Mouse (Mus musculus) MEL (cell line): ENCODE measurements around the gene Impdh2. TPM values are rescaled to one million over a fixed set of nuclear protein-coding genes. Genes with fewer than 3 reads are reported as not detected.

Experiments
- DNase-seq: peaks from one replicate; pipeline ENCODE4 v3.0.0; 2011; ENCODE audit warnings: low read depth, low spot score
- H3K27ac ChIP-seq: 2 replicates; pipeline ENCODE4 v1.5.1; 2012; ENCODE audit warnings: low read depth, mild to moderate bottlenecking, control low read depth, low read length, moderate library complexity; ENCODE audit not compliant: control insufficient read depth
- H3K27me3 ChIP-seq, 2 experiments: fragments of 150-350 bp in 1 of 2; sonication (generic) in 1 of 2; 2 replicates each; pipeline ENCODE4 v1.6.1; 2012; ENCODE audit warnings: low read length in 2 of 2, mild to moderate bottlenecking in 2 of 2, improper control_type of control experiment in 1 of 2, moderate library complexity in 1 of 2; ENCODE audit not compliant: insufficient read depth in 2 of 2, control insufficient read depth in 1 of 2
- H3K36me3 ChIP-seq, 2 experiments: 2 replicates each; pipeline ENCODE4 v1.6.1; 2012 to 2014; ENCODE audit warnings: low read length in 2 of 2, improper control_type of control experiment in 1 of 2, inconsistent platforms in 1 of 2, mild to moderate bottlenecking in 1 of 2; ENCODE audit not compliant: insufficient read depth in 2 of 2, control insufficient read depth in 1 of 2
- H3K4me1 ChIP-seq, 2 experiments: fragments of 150-350 bp in 1 of 2; sonication (generic) in 1 of 2; 2 replicates each; pipeline ENCODE4 v1.6.1; 2012; ENCODE audit warnings: low read length in 2 of 2, improper control_type of control experiment in 1 of 2, mild to moderate bottlenecking in 1 of 2; ENCODE audit not compliant: insufficient read depth in 2 of 2, control insufficient read depth in 1 of 2
- H3K4me3 ChIP-seq, 2 experiments: fragments of 150-350 bp in 1 of 2; sonication (generic) in 1 of 2; 2 replicates each; pipeline ENCODE4 v1.5.1; 2012; ENCODE audit warnings: low read depth in 2 of 2, low read length in 2 of 2, mild to moderate bottlenecking in 2 of 2, moderate library complexity in 2 of 2, control low read depth in 1 of 2, improper control_type of control experiment in 1 of 2; ENCODE audit not compliant: control insufficient read depth in 1 of 2, insufficient read depth in 1 of 2
- H3K79me2 ChIP-seq: 2 replicates; pipeline ENCODE4 v1.6.1; 2012; ENCODE audit warnings: mild to moderate bottlenecking, low read length, moderate library complexity; ENCODE audit not compliant: control insufficient read depth, poor library complexity, insufficient read depth
- H3K9ac ChIP-seq: 2 replicates; pipeline ENCODE4 v1.6.1; 2012; ENCODE audit warnings: low read depth, mild to moderate bottlenecking, control low read depth, low read length, moderate library complexity; ENCODE audit not compliant: control insufficient read depth, poor library complexity, severe bottlenecking
- H3K9me3 ChIP-seq: fragments of 150-350 bp; sonication (generic); replicated peaks from 2 replicates; pipeline ENCODE4 v1.6.1; 2012; ENCODE audit warnings: mild to moderate bottlenecking, low read length, improper control_type of control experiment, moderate library complexity; ENCODE audit not compliant: insufficient read depth
- BHLHE40 ChIP-seq: IDR thresholded peaks from 2 replicates; pipeline ENCODE4 v1.6.1; 2012; ENCODE audit warnings: low read depth, mild to moderate bottlenecking, inconsistent platforms, low read length, improper control_type of control experiment, borderline replicate concordance
- CHD1 ChIP-seq: IDR thresholded peaks from 2 replicates; pipeline ENCODE4 v1.6.1; 2012; ENCODE audit warnings: low read depth, mild to moderate bottlenecking, inconsistent platforms, low read length, improper control_type of control experiment
- CHD2 ChIP-seq: IDR thresholded peaks from 2 replicates; pipeline ENCODE4 v1.6.1; 2011; ENCODE audit warnings: low read length, improper control_type of control experiment
- CTCF ChIP-seq, 3 experiments: IDR thresholded peaks in 2 of 3; conservative IDR thresholded peaks in 1 of 3; 2 replicates each; pipeline ENCODE4 v1.5.1; 2011 to 2012; ENCODE audit warnings: low read length in 3 of 3, low read depth in 2 of 3, mild to moderate bottlenecking in 2 of 3, improper control_type of control experiment in 1 of 3, inconsistent platforms in 1 of 3, mixed read lengths in 1 of 3, moderate library complexity in 1 of 3; ENCODE audit not compliant: control insufficient read depth in 1 of 3, insufficient read depth in 1 of 3, poor library complexity in 1 of 3, severe bottlenecking in 1 of 3
- E2F4 ChIP-seq: IDR thresholded peaks from 2 replicates; pipeline ENCODE4 v1.6.1; 2011; ENCODE audit warnings: low read depth, low read length, improper control_type of control experiment, borderline replicate concordance
- ELF1 ChIP-seq: IDR thresholded peaks from 2 replicates; pipeline ENCODE4 v1.6.1; 2014; ENCODE audit warnings: low read depth, mild to moderate bottlenecking, inconsistent platforms, low read length, improper control_type of control experiment, moderate library complexity
- EP300 ChIP-seq, 2 experiments: IDR thresholded peaks; 2 replicates each; pipeline ENCODE4 v1.6.1; 2011; ENCODE audit warnings: improper control_type of control experiment in 2 of 2, low read length in 2 of 2, low read depth in 1 of 2, mild to moderate bottlenecking in 1 of 2
- ETS1 ChIP-seq: IDR thresholded peaks from 2 replicates; pipeline ENCODE4 v1.6.1; 2012; ENCODE audit warnings: low read depth, mild to moderate bottlenecking, inconsistent platforms, low read length, improper control_type of control experiment, moderate library complexity
- GABPA ChIP-seq: IDR thresholded peaks from 2 replicates; pipeline ENCODE4 v1.6.1; 2012; ENCODE audit warnings: low read depth, mild to moderate bottlenecking, inconsistent platforms, low read length, improper control_type of control experiment, moderate library complexity
- GATA1 ChIP-seq: IDR thresholded peaks from 2 replicates; pipeline ENCODE4 v1.6.1; 2011; ENCODE audit warnings: low read depth, low read length, improper control_type of control experiment
- HCFC1 ChIP-seq: IDR thresholded peaks from 2 replicates; pipeline ENCODE4 v1.6.1; 2012; ENCODE audit warnings: low read depth, mild to moderate bottlenecking, inconsistent platforms, low read length, improper control_type of control experiment, moderate library complexity
- JUND ChIP-seq: IDR thresholded peaks from 2 replicates; pipeline ENCODE4 v1.6.1; 2011; ENCODE audit warnings: low read depth, mild to moderate bottlenecking, improper control_type of control experiment, low read length
- KAT2A ChIP-seq: conservative IDR thresholded peaks from 2 replicates; pipeline ENCODE4 v1.6.1; 2012; ENCODE audit warnings: low read depth, low read length, improper control_type of control experiment, inconsistent platforms
- MAFK ChIP-seq: IDR thresholded peaks from 2 replicates; pipeline ENCODE4 v1.6.1; 2011; ENCODE audit warnings: low read depth, mild to moderate bottlenecking, low read length, improper control_type of control experiment, borderline replicate concordance
- MAX ChIP-seq: IDR thresholded peaks from 2 replicates; pipeline ENCODE4 v1.6.1; 2011; ENCODE audit warnings: low read length, improper control_type of control experiment
- MAZ ChIP-seq: IDR thresholded peaks from 2 replicates; pipeline ENCODE4 v1.6.1; 2012; ENCODE audit warnings: low read depth, mild to moderate bottlenecking, inconsistent platforms, low read length, improper control_type of control experiment
- MXI1 ChIP-seq: IDR thresholded peaks from 2 replicates; pipeline ENCODE4 v1.6.1; 2011; ENCODE audit warnings: mild to moderate bottlenecking, low read depth, low read length, improper control_type of control experiment
- MYC ChIP-seq: IDR thresholded peaks from 2 replicates; pipeline ENCODE4 v1.6.1; 2011; ENCODE audit warnings: low read depth, mild to moderate bottlenecking, low read length, improper control_type of control experiment, moderate library complexity
- NELFE ChIP-seq: IDR thresholded peaks from 2 replicates; pipeline ENCODE4 v1.6.1; 2011; ENCODE audit warnings: low read depth, low read length, improper control_type of control experiment
- NRF1 ChIP-seq: IDR thresholded peaks from 2 replicates; pipeline ENCODE4 v1.6.1; 2014; ENCODE audit warnings: low read depth, mild to moderate bottlenecking, inconsistent platforms, low read length, improper control_type of control experiment, moderate library complexity; ENCODE audit not compliant: poor library complexity, insufficient read depth, severe bottlenecking
- POLR2A ChIP-seq, 2 experiments: IDR thresholded peaks; 2 replicates each; pipeline ENCODE4 v1.6.1; 2011 to 2012; ENCODE audit warnings: low read length in 2 of 2, mild to moderate bottlenecking in 2 of 2, control low read depth in 1 of 2, improper control_type of control experiment in 1 of 2, low read depth in 1 of 2, moderate library complexity in 1 of 2; ENCODE audit not compliant: control insufficient read depth in 1 of 2, insufficient read depth in 1 of 2, poor library complexity in 1 of 2
- POLR2AphosphoS2 ChIP-seq: IDR thresholded peaks from 2 replicates; pipeline ENCODE4 v1.6.1; 2011; ENCODE audit warnings: low read length, improper control_type of control experiment
- POLR2AphosphoS5 ChIP-seq: IDR thresholded peaks from 2 replicates; pipeline ENCODE4 v1.6.1; 2012; ENCODE audit warnings: low read depth, borderline replicate concordance, mild to moderate bottlenecking, inconsistent platforms, low read length, moderate library complexity, mixed read lengths
- RAD21 ChIP-seq: IDR thresholded peaks from 2 replicates; pipeline ENCODE4 v1.6.1; 2011; ENCODE audit warnings: mild to moderate bottlenecking, low read depth, low read length, improper control_type of control experiment
- SIN3A ChIP-seq: IDR thresholded peaks from 2 replicates; pipeline ENCODE4 v1.6.1; 2012; ENCODE audit warnings: low read length, improper control_type of control experiment, inconsistent platforms
- SMC3 ChIP-seq: IDR thresholded peaks from 2 replicates; pipeline ENCODE4 v1.6.1; 2011; ENCODE audit warnings: low read depth, low read length, improper control_type of control experiment
- TAL1 ChIP-seq: IDR thresholded peaks from 2 replicates; pipeline ENCODE4 v1.6.1; 2012; ENCODE audit warnings: mild to moderate bottlenecking, inconsistent platforms, low read length, moderate library complexity, mixed read lengths
- TBP ChIP-seq: IDR thresholded peaks from 2 replicates; pipeline ENCODE4 v1.8.0; 2011; ENCODE audit warnings: low read depth, low read length, improper control_type of control experiment
- TCF12 ChIP-seq: IDR thresholded peaks from 2 replicates; pipeline ENCODE4 v1.6.1; 2014; ENCODE audit warnings: low read depth, mild to moderate bottlenecking, inconsistent platforms, low read length, improper control_type of control experiment, moderate library complexity
- UBTF ChIP-seq: IDR thresholded peaks from 2 replicates; pipeline ENCODE4 v1.6.1; 2012; ENCODE audit warnings: low read depth, mild to moderate bottlenecking, inconsistent platforms, low read length, improper control_type of control experiment, moderate library complexity, borderline replicate concordance; ENCODE audit not compliant: insufficient read depth
- USF1 ChIP-seq: IDR thresholded peaks from 2 replicates; pipeline ENCODE4 v1.6.1; 2014; ENCODE audit warnings: low read depth, mild to moderate bottlenecking, inconsistent platforms, low read length, improper control_type of control experiment, moderate library complexity
- USF2 ChIP-seq, 2 experiments: IDR thresholded peaks; 2 replicates each; pipeline ENCODE4 v1.6.1; 2011 to 2012; ENCODE audit warnings: improper control_type of control experiment in 2 of 2, low read length in 2 of 2, borderline replicate concordance in 1 of 2, inconsistent platforms in 1 of 2, low read depth in 1 of 2, mild to moderate bottlenecking in 1 of 2; ENCODE audit not compliant: insufficient read depth in 1 of 2
- ZC3H11A ChIP-seq: IDR thresholded peaks from 2 replicates; pipeline ENCODE4 v1.6.1; 2012; ENCODE audit warnings: low read depth, mild to moderate bottlenecking, inconsistent platforms, low read length, improper control_type of control experiment
- ZKSCAN1 ChIP-seq: IDR thresholded peaks from 2 replicates; pipeline ENCODE4 v1.6.1; 2012; ENCODE audit warnings: low read depth, mild to moderate bottlenecking, inconsistent platforms, low read length, improper control_type of control experiment, moderate library complexity
- ZMIZ1 ChIP-seq: IDR thresholded peaks from 2 replicates; pipeline ENCODE4 v1.6.1; 2012; ENCODE audit warnings: low read depth, mild to moderate bottlenecking, inconsistent platforms, low read length, improper control_type of control experiment, moderate library complexity
- ZNF384 ChIP-seq: IDR thresholded peaks from 2 replicates; pipeline ENCODE4 v1.6.1; 2012; ENCODE audit warnings: low read depth, mild to moderate bottlenecking, inconsistent platforms, low read length, improper control_type of control experiment
- polyA plus RNA-seq, 2 experiments: library from polyadenylated mRNA; stranded (reverse) in 1 of 2; unstranded in 1 of 2; fragments of >175 nt in 1 of 2; fragments of >200 nt in 1 of 2; gene quantifications; 2 replicates each; pipeline versions ENCODE4 v1.2.1 to v1.2.4; 2012; ENCODE audit warnings: low replicate concordance in 2 of 2, low read depth in 1 of 2; ENCODE audit not compliant: insufficient read length in 2 of 2, insufficient read depth in 1 of 2, missing spikeins in 1 of 2
- total RNA-seq: library from RNA; depleted of rRNA; stranded (reverse); fragments of 300-350 nt; gene quantifications from 2 replicates; pipeline ENCODE4 v1.2.3, GENCODE M21; 2012; rRNA removed

Gene Impdh2
- total RNA-seq (488 and 550 TPM in 2 replicates), polyA plus RNA-seq (100 to 1,000 TPM in 1 of 2 experiments, not detected in 1; 519 TPM)

DNA sequence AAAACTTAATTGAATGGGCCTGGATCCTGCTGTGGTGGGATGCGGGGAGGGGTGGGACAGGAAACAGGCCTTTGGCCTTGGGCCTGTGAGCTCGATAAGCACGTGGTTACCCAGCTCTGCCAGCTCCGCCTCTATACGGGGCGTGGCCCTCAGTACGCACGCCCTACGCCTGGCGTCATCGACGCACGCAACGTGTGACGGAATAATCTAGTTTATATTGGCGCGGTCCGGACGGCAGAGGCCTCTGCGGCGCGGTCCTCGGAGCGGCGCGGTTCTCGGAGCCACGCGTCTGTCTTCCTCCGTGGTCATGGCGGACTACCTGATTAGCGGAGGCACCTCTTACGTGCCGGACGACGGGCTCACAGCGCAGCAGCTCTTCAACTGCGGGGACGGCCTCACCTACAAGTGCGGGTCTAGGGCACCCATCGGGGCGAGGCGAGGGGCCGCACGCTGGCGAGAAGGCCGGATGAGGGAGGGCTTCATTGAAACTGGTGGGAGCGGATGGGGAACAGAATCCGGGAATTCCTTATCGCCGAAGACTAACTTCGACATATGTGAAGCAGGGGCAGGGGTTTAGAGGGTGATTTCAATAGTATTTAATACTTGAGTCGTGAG, at the start of gene Impdh2:
Gene Impdh2, plus strand, starts transcription at position 60 of the 615 bp plus-strand sequence.
- H3K27ac ChIP-seq: peak within 1 kb of the TSS; percentile 73
- H3K27me3 ChIP-seq: no peaks in the 10 kb centered on the region
- H3K9ac ChIP-seq: peak within 1 kb of the TSS; percentile 94
- peaks cover 20% of the 10 kb centered on the region for H3K79me2 ChIP-seq
- peak within 1 kb of the TSS; percentile 74 to 95 for H3K4me3 ChIP-seq
- peaks cover 0 to 26% of the 10 kb centered on the region in 2 experiments; a peak in 3 of 4 replicates for H3K4me1 ChIP-seq
- DNase-seq: peak; percentile 99
- peaks cover 21 to 26% of the 10 kb centered on the region in 2 experiments for H3K36me3 ChIP-seq
- H3K9me3 ChIP-seq: no peaks in the 10 kb centered on the region
- TF ChIP-seq UBTF (no peak), POLR2AphosphoS2 (peak; percentile 98), TAL1 (peak; percentile 71), JUND (no peak), RAD21 (no peak), NELFE (peak; percentile 93), MAZ (peak; percentile 85; the same call in 1 of the 2 replicates), GABPA (no peak), USF1 (peak; percentile 86), NRF1 (peak; percentile 54; the same call in 1 of the 2 replicates), SMC3 (0 out of 2 replicates have a peak, but pooled peaks have one; percentile 4), SIN3A (peak; percentile 97), HCFC1 (peak; percentile 80), ZC3H11A (no peak), GATA1 (peak; percentile 44; the same call in 1 of the 2 replicates), POLR2AphosphoS5 (peak; percentile 95), ZKSCAN1 (no peak), ZMIZ1 (peak; percentile 90), TBP (peak; percentile 81), CHD2 (no peak), E2F4 (no peak), EP300 (IDR thresholded peaks at IDR 0.05; ENCODE audit: low read depth in 1 of 2, low read length in 2 of 2) (peak in 1 of 2 experiments; percentile 60; a peak in 2 of 4 replicates), KAT2A (peak; percentile 47; the same call in 1 of the 2 replicates), CHD1 (no peak), CTCF (IDR thresholded peaks at IDR 0.05 in 2 of 3, conservative IDR thresholded peaks at IDR 0.05 in 1 of 3; ENCODE audit: control insufficient read depth in 1 of 3, insufficient read depth in 1 of 3, low read depth in 2 of 3, low read length in 3 of 3, poor library complexity in 1 of 3, severe bottlenecking in 1 of 3) (no peak), ETS1 (peak; percentile 73), MXI1 (peak; percentile 98), MYC (peak; percentile 99), ELF1 (peak; percentile 42; the same call in 1 of the 2 replicates), USF2 (IDR thresholded peaks at IDR 0.05; ENCODE audit: borderline replicate concordance in 1 of 2, insufficient read depth in 1 of 2, low read depth in 1 of 2, low read length in 2 of 2) (peak in 1 of 2 experiments; percentile 14; a peak in 1 of 4 replicates), MAFK (no peak), MAX (peak; percentile 100), BHLHE40 (peak; percentile 63; the same call in 1 of the 2 replicates), POLR2A (IDR thresholded peaks at IDR 0.05; ENCODE audit: control insufficient read depth in 1 of 2, insufficient read depth in 1 of 2, low read depth in 1 of 2, low read length in 2 of 2, poor library complexity in 1 of 2) (peak; percentile 95 to 98), TCF12 (peak; percentile 51), ZNF384 (no peak)
